Mouse (Mus musculus): ENCODE results near the gene Samd5. TPM values are rescaled to one million over a fixed set of nuclear protein-coding genes. Genes with fewer than 3 reads are reported as not detected.

The Samd5 gene
- not detected for polyA plus RNA-seq (2017; shearing (Covaris generic))

GRCm38 (mm10) chr10:9674561-9675521 lies at the start of gene Samd5:
Gene Samd5 (minus strand): TSS chr10:9675208.

Other genes starting within 250 kb of the Samd5 start
- 29.2 TPM for gene Stxbp5, start 225.9 kb upstream of the Samd5 start, polyA plus RNA-seq (2017; shearing (Covaris generic))